Mouse (Mus musculus) liver (tissue): Measurements from ENCODE around the gene Stfa2l1.
"Not testable (repeated sequence)": the region's sequence is repeated elsewhere in the genome, so short reads cannot be mapped to it uniquely, and the experiment has no call there.

Experiments used
- DNase-seq: peaks from one replicate; pipeline ENCODE4 v3.0.0-alpha.2; 2020; ENCODE audit warnings: mixed read lengths

Gene Stfa2l1

DNA sequence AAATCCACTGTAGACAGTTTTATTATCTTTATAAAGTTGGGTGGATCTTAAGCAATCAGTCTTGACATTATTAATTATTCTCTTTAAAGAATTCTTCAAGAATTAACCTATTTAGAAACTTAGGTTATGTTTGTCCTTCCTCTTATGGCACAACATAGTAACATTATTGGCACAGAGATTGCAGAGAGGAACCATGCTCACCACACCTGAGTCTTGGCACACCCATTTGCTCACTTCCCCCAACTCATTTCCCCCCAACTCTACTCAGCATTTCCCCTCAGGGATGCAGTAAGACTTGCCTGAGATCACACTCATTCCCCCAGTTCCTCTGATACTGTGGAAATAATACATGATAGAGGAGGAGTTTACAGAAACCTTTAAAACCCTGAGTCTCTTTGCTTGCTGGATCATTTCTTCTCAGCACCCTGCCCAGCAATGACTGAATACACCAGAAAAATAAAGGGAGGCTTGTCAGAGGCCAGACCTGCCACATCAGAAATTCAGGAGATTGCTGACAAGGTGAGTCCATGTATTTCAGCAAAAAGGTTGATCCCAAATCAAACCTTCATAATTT, at the start of gene Stfa2l1:
Stfa2l1 (plus strand) TSS at position 410 of the 574 bp plus-strand sequence.
- no peak for DNase-seq

DNA sequence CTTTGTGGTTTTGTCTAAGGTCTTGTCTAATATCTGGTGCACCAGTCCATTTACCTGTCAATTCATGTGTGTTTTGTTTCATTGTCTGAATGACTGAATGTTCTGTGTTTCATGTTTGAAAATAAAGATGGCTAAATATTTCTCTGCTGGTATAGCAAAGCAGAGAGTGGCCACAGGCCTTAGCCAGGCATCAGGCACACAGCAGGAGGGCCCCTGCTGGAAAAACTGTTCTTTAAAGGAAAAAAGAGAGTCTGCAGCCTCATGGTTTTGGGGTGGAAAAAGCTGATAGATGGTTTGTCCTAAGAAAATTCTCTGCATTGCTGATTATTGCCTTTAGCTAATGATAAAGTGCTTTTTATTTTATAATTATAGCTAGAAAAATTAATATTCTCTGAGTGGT, 45.1 kb upstream of the Stfa2l1 start:
- DNase-seq: not testable (repeated sequence)

GRCm38 (mm10) chr16:36115751-36116150, 40.9 kb upstream of the Stfa2l1 start:
- not testable (repeated sequence) for DNase-seq

DNA sequence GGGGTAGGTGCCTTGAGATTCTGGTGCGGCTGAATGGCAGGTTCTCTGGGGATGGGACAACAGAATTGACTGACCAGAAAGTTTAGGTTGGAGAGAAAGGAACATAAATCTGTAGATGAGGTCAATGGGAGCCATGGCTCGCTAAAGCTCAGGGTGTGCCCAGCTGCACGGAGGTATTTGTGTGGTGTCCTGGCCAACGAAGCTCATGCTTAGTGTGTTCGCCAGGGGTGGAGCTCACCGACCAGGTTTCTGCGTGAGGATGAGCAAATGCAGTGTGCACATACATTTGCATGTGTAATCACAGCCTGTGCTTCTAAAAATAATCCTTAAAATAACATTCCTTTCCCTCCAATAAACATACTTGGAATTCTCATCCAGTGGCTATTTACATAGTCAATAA, 28.5 kb upstream of the Stfa2l1 start:
- DNase-seq: no peak

DNA sequence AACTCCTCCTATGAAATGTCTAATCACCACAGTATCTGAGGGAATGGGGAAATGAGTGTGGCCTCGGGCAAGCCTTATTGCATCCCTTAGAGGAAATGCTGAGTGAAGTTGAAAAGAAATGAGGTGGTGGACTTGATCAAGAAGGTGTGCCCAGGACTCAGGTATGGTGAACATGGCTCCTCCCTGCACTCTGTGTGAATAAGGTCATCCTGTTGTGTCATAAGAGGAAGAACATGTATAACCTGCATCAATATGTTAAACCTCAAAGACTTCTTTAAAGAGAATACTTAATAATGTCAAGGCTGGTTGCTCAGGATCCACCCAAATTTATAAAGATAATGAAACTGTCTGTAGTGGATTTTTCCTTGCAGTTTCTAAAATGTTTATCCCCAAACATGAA, 25.5 kb upstream of the Stfa2l1 start, which contains the start of gene Csta1:
Csta1 (minus strand) TSS at position 101 of the 400 bp plus-strand sequence.
- no peak for DNase-seq

GRCm38 (mm10) chr16:36138201-36138600, 18.4 kb upstream of the Stfa2l1 start:
- DNase-seq: no peak

GRCm38 (mm10) chr16:36167841-36168240, 11.2 kb downstream of the Stfa2l1 start:
- DNase-seq: not testable (repeated sequence)

DNA sequence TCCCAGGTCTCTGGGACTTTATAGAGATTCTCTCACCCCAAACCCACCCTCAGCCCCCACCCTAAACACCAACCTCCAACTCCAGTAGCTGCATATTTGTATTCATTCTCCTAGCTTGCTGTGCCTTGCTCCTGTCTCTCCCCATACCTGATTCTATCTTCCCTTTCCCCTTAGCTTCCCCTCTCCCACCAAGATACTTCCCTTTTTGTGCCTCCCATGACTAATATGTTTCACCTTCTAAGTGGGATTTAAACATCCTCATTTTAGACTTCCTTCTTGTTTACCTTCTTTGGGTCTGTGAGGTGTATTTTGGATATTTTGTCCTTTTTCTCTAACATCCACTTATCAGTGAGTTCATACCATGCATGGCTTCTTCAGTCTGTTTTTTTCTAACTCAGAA, 19.5 kb downstream of the Stfa2l1 start:
- no peak for DNase-seq

DNA sequence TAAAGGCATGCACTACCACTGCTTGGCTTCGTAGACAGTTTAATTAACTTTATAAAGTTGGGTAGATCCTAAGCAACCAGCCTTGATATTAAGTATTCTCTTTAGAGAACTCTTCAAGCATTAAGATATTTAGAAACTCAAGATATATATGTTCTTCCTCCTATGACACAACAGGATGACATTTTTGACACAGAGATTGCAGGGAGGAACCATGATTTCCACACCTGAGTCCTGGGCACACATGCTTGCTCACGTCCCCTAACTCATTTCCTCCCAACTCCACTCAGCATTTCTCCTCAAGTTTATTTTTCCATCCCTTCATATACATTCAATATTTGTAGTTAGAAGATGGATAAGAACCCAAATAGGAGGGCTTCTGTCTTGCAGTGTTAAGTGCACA, 23.3 kb downstream of the Stfa2l1 start:
- no peak for DNase-seq

GRCm38 (mm10) chr16:36183912-36184311, 27.3 kb downstream of the Stfa2l1 start, which contains the start of gene Gm5483:
Gene Gm5483, plus strand, starts transcription at chr16:36184212.
- not testable (repeated sequence) for DNase-seq

DNA sequence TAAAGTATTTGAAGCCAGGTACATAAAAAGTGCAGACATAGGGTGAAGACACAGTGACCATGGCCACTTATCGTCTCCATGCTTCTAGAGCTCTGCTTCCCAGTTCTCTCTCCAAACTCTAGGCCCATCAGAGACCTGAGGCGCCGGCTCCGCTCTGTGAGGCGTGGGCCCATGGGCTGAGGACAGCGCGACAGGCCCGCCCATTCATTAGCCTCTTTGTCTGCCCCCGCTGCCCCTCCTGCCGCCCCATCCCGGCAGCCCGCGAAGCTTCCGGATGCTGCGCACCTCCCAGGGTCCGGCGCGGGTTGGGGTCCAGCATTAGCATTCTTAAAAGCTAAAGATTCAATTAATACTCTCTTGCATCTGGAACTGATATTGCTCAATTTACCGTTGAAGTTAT, 42.6 kb downstream of the Stfa2l1 start:
- no peak for DNase-seq

GRCm38 (mm10) chr16:36203846-36204245, 47.2 kb downstream of the Stfa2l1 start:
- DNase-seq: no peak

DNA sequence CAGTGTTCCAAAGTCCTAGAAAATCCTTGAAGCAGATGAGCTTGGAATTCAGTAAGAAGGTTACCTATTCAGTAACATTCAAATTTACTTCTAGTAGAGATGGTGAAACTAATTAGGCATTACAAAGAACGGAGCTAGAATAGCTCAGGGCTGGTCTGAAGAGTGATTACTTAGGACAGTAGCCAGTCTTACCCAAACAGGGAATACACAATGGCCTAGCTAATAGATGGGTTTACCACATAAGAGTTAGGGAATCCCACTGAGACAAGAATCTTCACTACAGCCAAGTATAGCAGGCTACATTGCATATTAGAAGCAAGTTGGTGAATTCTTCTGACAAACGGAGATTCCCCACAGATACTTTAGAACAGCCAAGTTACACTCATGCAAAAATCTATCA, 49.1 kb downstream of the Stfa2l1 start:
- not testable (repeated sequence) for DNase-seq

GRCm38 (mm10) chr16:36209967-36210453, 53.4 kb downstream of the Stfa2l1 start, which contains the start of gene Gm5416:
Gene Gm5416, plus strand, starts transcription at chr16:36210403.
- no peak for DNase-seq
